Mouse (Mus musculus): ENCODE measurements around the gene Coa4. TPM values are rescaled to one million over a fixed set of nuclear protein-coding genes. Genes with fewer than 3 reads are reported as not detected.

Gene Coa4
- polyA plus RNA-seq (2012; rRNA removed), result 8.1 and 8.5 TPM in 2 replicates

GRCm38 (mm10) chr7:100536804-100537518, at the start of gene Coa4:
TSS of gene Coa4 (plus strand) at chr7:100537071.

GRCm38 (mm10) chr7:100493117-100493483, 43.8 kb upstream of the Coa4 start, which contains the start of gene Ucp2:
TSS of gene Ucp2 (plus strand) at chr7:100493337.

GRCm38 (mm10) chr7:100514573-100514972, 22.3 kb upstream of the Coa4 start, which contains the start of gene Dnajb13:
TSS of gene Dnajb13 (minus strand) at chr7:100514960.

Other genes starting within 250 kb of the Coa4 start
- 5.1 and 5.9 TPM in 2 replicates for gene C2cd3, start 164.8 kb upstream of the Coa4 start, polyA plus RNA-seq (2012; rRNA removed)
- 45.0 and 47.3 TPM in 2 replicates for gene Ppme1, start 164.8 kb upstream of the Coa4 start, polyA plus RNA-seq (2012; rRNA removed)
- 0.84 and 1.6 TPM in 2 replicates for gene Ucp3, start 64.1 kb upstream of the Coa4 start, polyA plus RNA-seq (2012; rRNA removed)
- gene Ucp2, start 43.7 kb upstream of the Coa4 start, polyA plus RNA-seq (2012; rRNA removed), result 804 and 1,013 TPM in 2 replicates
- gene Dnajb13, start 22.1 kb upstream of the Coa4 start, polyA plus RNA-seq (2012; rRNA removed), result 0.12 and 0.16 TPM in 2 replicates
- gene Rab6a, start 70.3 kb downstream of the Coa4 start, polyA plus RNA-seq (2012; rRNA removed), result 9.6 and 15.8 TPM in 2 replicates
- gene Mrpl48, start 71.2 kb downstream of the Coa4 start, polyA plus RNA-seq (2012; rRNA removed), result 2.4 and 4.5 TPM in 2 replicates
- gene Plekhb1, start 125.3 kb downstream of the Coa4 start, polyA plus RNA-seq (2012; rRNA removed), result 20.1 and 24.3 TPM in 2 replicates
- gene Fam168a, start 169.6 kb downstream of the Coa4 start, polyA plus RNA-seq (2012; rRNA removed), result 21.9 and 23.5 TPM in 2 replicates

Data from stomach, adult 2 months (tissue).